Mouse (Mus musculus) induced T-regulatory cell, adult 2 months (primary cell): ENCODE results near the gene Nup93.

ENCODE experiments used
- DNase-seq: peaks from one replicate; pipeline ENCODE4 v3.0.0-alpha.2; 2012; ENCODE audit warnings: low read depth

Nup93 gene

GRCm38 (mm10) chr8:94320036-94320435 lies 105.7 kb downstream of the Nup93 start:
- DNase-seq = no peak

DNA sequence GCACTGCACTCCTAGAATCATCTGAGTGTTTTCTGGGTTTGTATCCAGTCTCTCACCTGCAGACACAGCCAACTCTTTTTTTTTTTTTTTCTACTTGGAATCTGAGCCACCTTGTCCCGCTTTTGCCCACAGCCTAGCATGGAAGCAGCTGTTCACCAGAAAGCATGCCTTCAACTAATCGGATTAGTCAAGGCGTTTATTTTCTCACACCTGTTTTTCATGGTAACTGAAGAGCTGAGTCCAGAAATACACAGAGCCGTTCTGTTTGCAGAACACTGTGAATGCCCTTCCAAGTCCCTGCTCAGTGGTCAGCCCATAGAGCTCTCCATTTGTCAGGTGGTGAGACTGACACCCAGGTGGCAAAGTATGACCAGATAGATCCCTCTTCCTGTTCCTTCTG lies 107.7 kb downstream of the Nup93 start:
- DNase-seq = no peak

DNA sequence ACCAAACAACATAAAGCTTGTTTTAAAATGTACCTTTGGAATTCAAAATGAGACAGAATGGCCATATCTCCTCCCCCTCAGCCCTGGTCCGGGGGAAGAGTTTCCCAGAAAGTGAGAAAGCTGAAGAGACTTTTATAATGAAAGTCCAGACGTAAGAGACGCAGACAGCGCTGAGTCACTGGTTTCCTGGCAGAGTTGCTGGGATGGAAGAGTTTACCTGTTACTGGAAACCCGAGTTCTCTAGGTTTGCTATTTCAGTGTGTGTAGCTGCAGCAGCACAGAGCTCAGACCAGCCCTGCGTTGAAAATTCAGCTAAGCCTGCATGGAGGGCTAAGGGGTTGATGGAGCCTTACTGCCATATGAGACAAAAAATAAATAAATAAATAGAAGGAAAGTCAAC lies 108.7 kb downstream of the Nup93 start:
- no peak for DNase-seq

- DNase-seq = peak; percentile 65
These were observed 109.7 kb downstream of the Nup93 start for GRCm38 (mm10) chr8:94324071-94324470.

- DNase-seq = no peak
These were observed 111.7 kb downstream of the Nup93 start for GRCm38 (mm10) chr8:94326016-94326415.

DNA sequence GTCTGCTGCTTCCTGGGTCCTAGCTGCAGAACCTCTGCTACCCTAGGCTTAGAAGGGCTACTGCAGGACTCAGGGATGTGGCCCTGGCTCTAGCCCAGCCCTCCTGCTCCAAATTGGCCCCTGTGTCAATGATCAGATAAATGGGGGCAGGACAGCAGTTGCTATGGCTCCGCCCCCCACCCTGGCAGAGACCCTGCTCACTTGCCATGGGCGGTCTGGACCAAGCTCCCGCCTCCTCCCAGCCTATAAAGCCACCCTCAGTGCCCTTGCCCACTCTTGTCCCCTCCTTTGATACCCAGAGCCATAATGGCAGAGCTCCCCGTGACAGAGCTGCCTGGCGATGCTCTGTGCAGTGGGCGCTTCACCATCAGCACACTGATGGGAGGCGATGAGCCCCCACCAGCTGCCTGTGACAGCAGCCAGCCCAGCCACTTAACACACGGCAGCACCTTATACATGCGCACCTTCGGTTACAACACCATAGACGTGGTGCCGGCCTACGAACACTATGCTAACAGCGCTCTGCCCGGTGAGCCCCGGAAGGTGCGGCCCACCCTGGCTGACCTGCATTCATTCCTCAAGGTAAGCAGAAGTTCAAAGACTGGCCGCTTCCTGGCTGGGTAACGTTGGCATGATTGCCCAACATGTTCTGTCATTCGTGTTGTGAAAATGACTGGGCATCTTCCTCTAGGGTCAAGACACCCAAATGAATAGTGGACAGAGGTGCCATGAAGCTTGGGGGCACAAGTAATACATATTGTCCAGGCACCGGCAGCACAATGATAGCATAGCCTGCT lies 114.8 kb downstream of the Nup93 start, which contains the start of gene Slc12a3:
TSS of gene Slc12a3 (plus strand) at position 270 of the 797 bp plus-strand sequence.
- no peak for DNase-seq

DNA sequence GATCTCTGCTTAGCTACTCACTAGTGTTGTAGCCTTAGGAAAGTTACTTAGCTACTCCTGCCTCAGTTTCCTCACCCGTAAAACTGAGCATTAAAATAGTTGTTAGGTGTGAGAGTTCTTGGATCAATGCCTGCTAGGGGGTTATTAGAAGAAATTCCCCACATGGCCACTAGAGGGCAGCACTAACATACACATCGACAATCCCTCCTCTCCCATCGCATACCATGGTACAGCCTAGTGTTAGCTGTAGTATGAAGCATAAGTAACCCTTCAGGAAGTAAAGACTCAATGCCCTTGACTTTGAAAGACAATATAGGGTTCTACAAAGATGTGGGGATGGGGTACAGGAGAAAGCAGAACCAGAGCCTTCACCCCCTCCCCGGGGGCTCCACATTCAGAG lies 116.4 kb downstream of the Nup93 start:
- peak; percentile 91 for DNase-seq

DNA sequence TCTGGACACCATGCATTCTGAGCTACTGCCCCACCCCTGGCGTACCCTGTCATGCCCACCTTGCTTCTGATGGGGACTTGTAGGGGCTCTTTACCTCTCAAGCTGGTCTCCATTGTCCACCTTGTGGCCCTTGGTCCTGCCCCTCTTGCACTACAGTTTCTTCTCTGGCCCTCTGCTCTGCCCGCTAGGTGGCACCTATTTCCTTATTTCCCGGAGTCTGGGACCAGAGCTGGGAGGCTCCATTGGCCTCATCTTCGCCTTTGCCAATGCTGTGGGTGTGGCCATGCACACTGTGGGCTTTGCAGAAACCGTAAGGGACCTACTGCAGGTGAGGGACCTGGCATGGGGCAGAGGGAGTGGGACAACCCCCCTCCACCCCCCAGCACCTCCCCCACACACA lies 119.0 kb downstream of the Nup93 start:
- no peak for DNase-seq

DNA sequence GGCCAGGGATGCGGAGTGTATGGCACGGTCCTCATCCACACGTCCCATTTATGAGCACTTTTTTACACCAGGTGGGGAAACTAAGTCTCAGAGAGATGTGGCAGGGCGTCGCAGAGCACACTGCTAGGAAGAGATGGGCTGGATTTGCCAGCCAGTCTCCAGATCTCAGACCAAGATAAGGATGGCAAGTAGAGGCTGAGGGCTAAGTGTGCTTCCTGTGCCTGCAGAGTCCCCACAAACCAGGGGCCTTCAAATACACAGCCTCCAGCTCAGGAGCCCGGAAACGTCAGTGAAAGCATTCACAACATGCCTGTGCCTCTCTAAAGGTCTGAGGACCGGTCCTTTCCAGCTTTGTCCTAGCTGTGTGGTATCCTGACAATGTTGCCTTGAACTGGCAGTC lies 123.2 kb downstream of the Nup93 start:
- no peak for DNase-seq

- no peak for DNase-seq
These were observed 126.4 kb downstream of the Nup93 start for GRCm38 (mm10) chr8:94340796-94341195.

DNA sequence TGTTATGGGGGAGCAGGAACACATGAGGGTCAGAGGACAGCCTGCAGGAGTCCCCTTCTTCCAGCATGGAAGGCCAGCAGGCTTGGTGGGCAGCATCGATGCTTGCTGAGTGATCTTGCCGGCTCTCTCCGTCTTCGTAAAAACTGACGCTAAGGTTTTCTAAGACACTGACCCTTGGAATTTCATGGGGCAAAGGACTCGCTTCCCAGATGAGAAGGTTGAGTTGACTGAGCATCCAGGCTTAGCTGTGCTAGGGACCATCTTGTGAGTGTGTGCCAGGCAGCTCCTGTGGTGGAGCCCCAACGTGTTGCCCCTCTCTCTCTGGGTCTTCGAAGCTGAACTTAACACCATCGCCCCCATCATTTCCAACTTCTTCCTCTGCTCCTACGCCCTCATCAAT lies 128.3 kb downstream of the Nup93 start:
- no peak for DNase-seq

GRCm38 (mm10) chr8:94343290-94343689 lies 128.9 kb downstream of the Nup93 start:
- peak; percentile 91 for DNase-seq

DNA sequence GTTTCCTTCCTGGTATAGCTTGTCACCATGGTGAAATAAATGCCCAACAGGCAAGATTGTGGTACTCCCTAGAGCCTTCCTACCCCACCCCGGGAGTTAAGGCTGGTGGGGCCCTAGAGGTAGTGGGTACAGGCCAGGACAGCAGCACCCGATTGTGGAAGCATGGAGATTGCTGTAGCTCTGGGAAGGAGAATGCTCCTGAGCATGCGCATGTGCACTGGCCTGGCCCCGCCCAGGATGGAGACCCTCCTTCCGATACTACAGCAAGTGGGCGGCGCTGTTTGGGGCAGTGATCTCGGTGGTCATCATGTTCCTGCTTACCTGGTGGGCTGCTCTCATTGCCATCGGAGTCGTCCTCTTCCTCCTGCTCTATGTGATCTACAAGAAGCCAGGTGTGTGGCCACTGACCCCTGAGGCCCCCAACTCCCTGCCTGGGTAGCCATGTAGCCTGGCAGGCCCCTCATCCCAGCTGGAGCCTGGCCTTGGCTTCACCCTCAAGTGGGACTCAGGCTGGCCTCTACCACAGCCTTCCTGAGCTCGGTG lies 129.5 kb downstream of the Nup93 start:
- DNase-seq = no peak

DNA sequence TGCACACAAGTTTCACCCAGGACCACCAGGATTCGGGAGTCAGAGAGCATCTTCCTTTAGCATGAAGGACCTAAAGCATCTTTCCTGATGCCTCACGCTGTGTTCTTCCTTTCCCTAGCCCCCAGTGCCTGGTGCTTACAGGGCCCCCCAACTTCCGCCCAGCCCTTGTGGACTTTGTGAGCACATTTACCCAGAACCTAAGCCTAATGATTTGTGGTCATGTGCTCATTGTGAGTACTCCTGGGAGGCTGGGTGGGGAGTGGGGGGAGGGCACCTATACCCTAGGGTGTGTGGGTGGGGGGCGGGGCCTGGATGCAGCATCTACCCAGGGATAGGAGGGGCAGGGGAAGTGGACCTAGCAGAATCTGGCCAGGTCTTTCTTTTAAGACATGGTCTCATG lies 131.3 kb downstream of the Nup93 start:
- DNase-seq = no peak

DNA sequence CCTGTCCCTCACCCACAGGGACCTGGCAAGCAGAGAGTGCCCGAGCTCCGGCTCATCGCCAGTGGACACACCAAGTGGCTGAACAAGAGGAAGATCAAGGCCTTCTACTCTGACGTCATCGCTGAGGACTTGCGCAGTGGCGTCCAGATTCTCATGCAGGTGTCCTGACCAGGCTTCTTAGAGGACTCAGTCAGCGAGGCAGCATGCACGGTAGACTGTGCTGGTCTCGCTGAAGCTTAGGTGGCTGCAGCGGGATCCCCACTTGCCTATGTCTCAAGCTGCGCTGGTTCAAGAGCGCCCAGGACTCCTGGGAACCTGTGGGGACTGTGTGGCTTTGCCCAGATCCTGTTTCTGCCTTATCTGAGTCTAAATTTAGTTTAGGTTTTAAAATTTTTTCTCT lies 131.9 kb downstream of the Nup93 start:
- DNase-seq = no peak

DNA sequence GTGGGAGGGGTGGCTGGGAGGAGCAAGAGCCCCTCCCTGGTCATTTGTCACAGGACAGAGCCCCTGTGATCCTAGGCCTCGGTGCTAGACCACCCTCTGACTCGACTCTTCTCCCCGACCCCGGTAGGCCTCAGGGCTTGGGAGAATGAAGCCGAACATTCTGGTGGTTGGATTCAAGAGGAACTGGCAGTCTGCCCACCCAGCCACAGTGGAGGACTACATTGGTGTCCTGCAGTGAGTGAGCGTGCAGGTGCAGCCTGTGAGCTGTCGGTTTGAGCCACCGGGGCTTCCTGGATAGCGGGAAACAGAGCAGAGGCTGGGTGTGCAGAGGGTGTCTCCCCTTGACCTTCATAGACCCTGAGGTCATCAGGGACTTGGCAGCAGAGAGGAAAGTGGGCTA lies 134.1 kb downstream of the Nup93 start:
- DNase-seq = no peak

GRCm38 (mm10) chr8:94354069-94354531 lies 139.7 kb downstream of the Nup93 start:
- DNase-seq = no peak

DNA sequence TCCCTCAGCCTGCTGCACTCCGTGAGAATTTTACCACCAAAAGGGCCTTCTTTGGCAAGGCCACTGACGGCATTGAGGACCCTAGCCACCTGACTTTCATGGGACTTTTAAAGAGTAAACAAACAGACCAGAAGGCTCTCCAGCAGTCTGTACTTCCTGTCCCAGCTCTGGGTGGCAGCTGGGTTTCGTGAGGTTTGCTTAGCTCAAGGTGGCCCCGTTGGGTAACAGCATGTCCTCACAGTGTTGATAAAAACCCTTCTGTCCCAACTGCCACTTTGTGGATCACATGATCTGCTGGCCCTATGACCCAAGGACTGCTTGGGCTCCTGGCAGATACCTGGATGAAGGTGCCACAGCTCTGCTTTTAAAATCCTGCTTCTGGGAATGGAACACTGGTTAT lies 140.2 kb downstream of the Nup93 start:
- peak; percentile 71 for DNase-seq

DNA sequence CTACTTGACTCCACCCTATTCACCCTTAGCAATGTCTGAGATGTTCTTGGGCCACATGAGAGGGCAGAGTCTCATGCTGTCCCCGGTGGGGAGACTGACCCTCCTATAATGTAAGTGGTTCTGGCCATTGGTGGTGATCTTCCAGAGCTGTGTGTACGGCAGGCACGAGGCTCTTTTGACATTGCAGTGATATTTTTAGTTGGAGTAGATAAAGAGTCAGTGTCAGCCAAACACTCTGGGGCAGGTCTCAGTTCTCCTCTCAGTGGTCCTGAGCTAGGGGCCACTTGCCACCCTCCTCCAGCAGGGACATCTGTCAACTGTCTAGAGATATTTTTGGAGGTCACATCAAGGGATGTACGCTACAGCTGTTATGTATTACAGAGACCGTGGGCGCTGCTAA lies 142.9 kb downstream of the Nup93 start:
- no peak for DNase-seq

GRCm38 (mm10) chr8:94358541-94358940 lies 144.2 kb downstream of the Nup93 start:
- DNase-seq = no peak

DNA sequence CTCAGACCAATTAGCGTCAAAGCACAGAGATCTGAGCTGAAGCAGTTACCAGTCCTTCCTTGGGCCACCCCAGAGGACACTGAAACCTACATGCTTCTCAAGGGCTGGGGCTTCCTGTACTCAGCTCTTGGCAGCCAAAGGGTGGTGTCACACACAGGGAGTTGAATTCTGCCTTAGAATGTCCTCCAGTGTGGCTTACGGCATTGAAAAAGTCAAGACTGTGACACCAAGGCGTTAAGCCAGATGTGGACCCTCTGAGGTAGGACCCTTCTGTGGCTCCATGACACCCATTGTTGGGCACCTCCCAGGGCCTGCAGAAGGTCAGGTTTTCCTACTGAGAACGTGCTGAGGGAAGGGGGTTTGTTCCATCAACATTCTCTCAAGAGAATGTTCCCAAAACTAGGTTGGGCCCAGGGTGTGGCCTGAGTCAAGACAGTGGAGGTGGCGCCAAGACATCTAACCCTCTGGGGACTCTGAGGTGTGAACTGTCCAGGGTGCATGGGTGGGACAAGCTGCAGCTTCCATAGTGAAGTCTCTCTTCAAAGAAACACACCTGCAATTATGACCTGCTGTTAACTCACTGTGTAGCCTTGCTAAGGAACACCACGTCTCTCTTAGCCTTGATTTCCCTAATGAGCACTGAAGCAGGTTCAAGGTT lies 147.5 kb downstream of the Nup93 start:
- DNase-seq = no peak

- no peak for DNase-seq
These were observed 148.4 kb downstream of the Nup93 start for GRCm38 (mm10) chr8:94362607-94363239.

- DNase-seq = peak; percentile 93
These were observed 148.9 kb downstream of the Nup93 start for GRCm38 (mm10) chr8:94363288-94363688.
